Mouse (Mus musculus): ENCODE measurements around the gene Ercc2. TPM values are rescaled to one million over a fixed set of nuclear protein-coding genes. Genes with fewer than 3 reads are reported as not detected.

The Ercc2 gene
- polyA plus RNA-seq, 1 experiment: 41.4 TPM

GRCm38 (mm10) chr7:19369823-19370425, 11.9 kb upstream of the Ercc2 start:
- Histone ChIP-seq H3K4me3 (ENCODE audit: insufficient read depth, low read length) (peak overlapping the region; percentile 39), H3K27ac (ENCODE audit: insufficient read depth, low read length) (no peak overlapping the region), H3K4me1 (ENCODE audit: control insufficient read depth, insufficient read depth, low read length) (no peaks in the 10 kb centered on the region)
- TF ChIP-seq POLR2A (IDR thresholded peaks at IDR 0.05; ENCODE audit: extremely low read depth, insufficient read depth, low read length): peak; percentile 38; the same call in 1 of the 2 replicates
- TF ChIP-seq CTCF (IDR thresholded peaks at IDR 0.05; ENCODE audit: extremely low read depth, insufficient read depth, low read length): peak; percentile 65

GRCm38 (mm10) chr7:19373367-19373766, 8.4 kb upstream of the Ercc2 start:
- no peak for TF ChIP-seq CTCF (IDR thresholded peaks at IDR 0.05; ENCODE audit: extremely low read depth, insufficient read depth, low read length)
- TF ChIP-seq POLR2A (IDR thresholded peaks at IDR 0.05; ENCODE audit: extremely low read depth, insufficient read depth, low read length): no peak
- Histone ChIP-seq H3K27ac (ENCODE audit: insufficient read depth, low read length) (no peak overlapping the region), H3K4me3 (ENCODE audit: insufficient read depth, low read length) (no peak overlapping the region), H3K4me1 (ENCODE audit: control insufficient read depth, insufficient read depth, low read length) (no peaks in the 10 kb centered on the region)

GRCm38 (mm10) chr7:19375368-19375767, 6.4 kb upstream of the Ercc2 start:
- H3K4me1 ChIP-seq (ENCODE audit: control insufficient read depth, insufficient read depth, low read length): no peaks in the 10 kb centered on the region
- H3K27ac ChIP-seq (ENCODE audit: insufficient read depth, low read length): no peak overlapping the region
- TF ChIP-seq CTCF (IDR thresholded peaks at IDR 0.05; ENCODE audit: extremely low read depth, insufficient read depth, low read length) (no peak), POLR2A (IDR thresholded peaks at IDR 0.05; ENCODE audit: extremely low read depth, insufficient read depth, low read length) (no peak)
- H3K4me3 ChIP-seq (ENCODE audit: insufficient read depth, low read length): no peak overlapping the region

DNA sequence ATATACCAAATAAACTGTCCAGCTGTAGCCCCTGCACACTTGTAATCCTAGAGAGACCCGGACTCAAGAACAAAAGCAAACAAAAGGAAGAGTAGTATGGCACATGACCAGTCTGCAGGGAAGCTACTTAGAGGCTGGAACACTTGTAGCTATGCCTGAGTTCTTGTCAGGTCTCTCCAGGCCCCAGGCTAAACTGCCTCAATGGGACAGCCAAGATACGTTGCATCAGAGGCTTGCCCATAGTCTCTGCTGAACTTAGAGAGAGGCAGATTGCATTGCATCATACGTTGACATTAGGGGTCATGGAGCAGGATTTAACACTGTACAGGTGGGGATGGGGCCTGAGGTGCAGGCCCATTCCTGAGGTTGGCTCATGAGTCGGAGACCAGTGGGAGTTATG, 5.8 kb upstream of the Ercc2 start:
- Histone ChIP-seq H3K27ac (ENCODE audit: insufficient read depth, low read length) (no peak overlapping the region), H3K4me1 (ENCODE audit: control insufficient read depth, insufficient read depth, low read length) (no peaks in the 10 kb centered on the region), H3K4me3 (ENCODE audit: insufficient read depth, low read length) (no peak overlapping the region)
- TF ChIP-seq CTCF (IDR thresholded peaks at IDR 0.05; ENCODE audit: extremely low read depth, insufficient read depth, low read length) (no peak), POLR2A (IDR thresholded peaks at IDR 0.05; ENCODE audit: extremely low read depth, insufficient read depth, low read length) (no peak)

GRCm38 (mm10) chr7:19378049-19378448, 3.8 kb upstream of the Ercc2 start:
- TF ChIP-seq POLR2A (IDR thresholded peaks at IDR 0.05; ENCODE audit: extremely low read depth, insufficient read depth, low read length) (no peak), CTCF (IDR thresholded peaks at IDR 0.05; ENCODE audit: extremely low read depth, insufficient read depth, low read length) (no peak)
- Histone ChIP-seq H3K4me1 (ENCODE audit: control insufficient read depth, insufficient read depth, low read length) (no peaks in the 10 kb centered on the region), H3K4me3 (ENCODE audit: insufficient read depth, low read length) (no peak overlapping the region), H3K27ac (ENCODE audit: insufficient read depth, low read length) (no peak overlapping the region)

- Histone ChIP-seq H3K4me3 (ENCODE audit: insufficient read depth, low read length) (peak overlapping the region; percentile 94), H3K27ac (ENCODE audit: insufficient read depth, low read length) (no peak overlapping the region), H3K4me1 (ENCODE audit: control insufficient read depth, insufficient read depth, low read length) (peaks cover 4% of the 10 kb centered on the region)
- TF ChIP-seq POLR2A (IDR thresholded peaks at IDR 0.05; ENCODE audit: extremely low read depth, insufficient read depth, low read length) (0 out of 2 replicates have a peak, but pooled peaks have one; percentile 4), CTCF (IDR thresholded peaks at IDR 0.05; ENCODE audit: extremely low read depth, insufficient read depth, low read length) (no peak)
Measured at GRCm38 (mm10) chr7:19382166-19382541, 344 bp downstream of the Ercc2 start.

GRCm38 (mm10) chr7:19383708-19384107, 1.9 kb downstream of the Ercc2 start:
- TF ChIP-seq POLR2A (IDR thresholded peaks at IDR 0.05; ENCODE audit: extremely low read depth, insufficient read depth, low read length) (no peak), CTCF (IDR thresholded peaks at IDR 0.05; ENCODE audit: extremely low read depth, insufficient read depth, low read length) (no peak)
- H3K27ac ChIP-seq (ENCODE audit: insufficient read depth, low read length): no peak overlapping the region
- H3K4me3 ChIP-seq (ENCODE audit: insufficient read depth, low read length): no peak overlapping the region
- H3K4me1 ChIP-seq (ENCODE audit: control insufficient read depth, insufficient read depth, low read length): peaks cover 4% of the 10 kb centered on the region

DNA sequence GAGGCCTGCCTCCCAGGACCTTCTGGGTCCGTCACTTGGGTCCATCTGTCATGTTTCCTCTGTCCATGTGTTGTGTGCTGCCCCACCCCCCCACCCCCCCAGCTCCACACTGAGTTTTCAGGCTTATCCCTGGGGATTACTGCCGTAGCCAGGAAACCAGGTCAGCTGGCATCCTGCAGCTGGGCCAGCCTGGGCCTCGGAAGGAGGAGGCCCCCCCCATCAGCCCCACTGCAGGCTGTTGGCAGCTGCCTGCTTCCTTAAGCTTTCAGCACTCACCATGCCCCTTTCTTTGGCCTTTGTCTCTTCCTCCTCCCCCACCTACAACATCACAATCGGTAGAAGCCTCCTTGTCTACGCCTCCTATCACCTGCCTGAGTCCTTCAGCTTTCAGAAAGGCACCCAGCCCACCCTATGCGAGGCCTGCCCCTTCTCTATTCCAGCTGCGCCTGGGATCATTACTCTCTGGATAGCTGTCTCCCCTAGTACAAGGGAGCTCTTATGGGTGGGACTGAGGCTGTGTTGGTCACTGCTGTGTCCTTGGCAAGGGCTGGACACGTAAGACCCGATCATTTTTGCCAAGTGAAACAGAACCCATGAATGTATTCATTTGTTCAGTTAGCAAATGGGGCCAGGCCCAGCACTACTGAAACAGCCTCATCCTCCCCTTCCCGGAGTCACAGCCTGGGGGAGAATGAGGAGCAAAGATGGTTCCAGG, 7.0 kb downstream of the Ercc2 start:
- TF ChIP-seq POLR2A (IDR thresholded peaks at IDR 0.05; ENCODE audit: extremely low read depth, insufficient read depth, low read length) (no peak), CTCF (IDR thresholded peaks at IDR 0.05; ENCODE audit: extremely low read depth, insufficient read depth, low read length) (no peak)
- Histone ChIP-seq H3K4me1 (ENCODE audit: control insufficient read depth, insufficient read depth, low read length) (no peaks in the 10 kb centered on the region), H3K4me3 (ENCODE audit: insufficient read depth, low read length) (no peak overlapping the region), H3K27ac (ENCODE audit: insufficient read depth, low read length) (peak overlapping the region; percentile 72; the same call in 1 of the 2 replicates)

DNA sequence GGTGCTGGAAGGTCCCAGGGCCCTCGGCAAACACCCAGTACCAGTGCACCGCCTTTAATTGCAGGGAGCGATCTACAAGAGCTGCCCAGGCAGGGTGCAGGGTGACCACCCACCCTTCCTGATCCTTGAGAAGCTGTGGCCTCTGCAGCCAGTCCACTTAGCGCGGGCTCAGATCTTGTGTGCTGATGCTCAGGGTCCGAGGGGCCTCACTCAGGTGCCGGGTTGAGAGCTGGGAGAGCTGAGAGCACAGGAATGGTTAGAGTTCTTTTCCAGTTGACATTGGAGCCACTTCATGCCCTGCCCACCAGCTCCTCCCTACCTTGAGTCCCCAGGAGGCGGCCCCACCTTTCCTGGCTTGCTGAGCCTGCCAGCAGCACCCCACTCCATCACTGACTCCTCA, 12.7 kb downstream of the Ercc2 start:
- Histone ChIP-seq H3K27ac (ENCODE audit: insufficient read depth, low read length) (no peak overlapping the region), H3K4me1 (ENCODE audit: control insufficient read depth, insufficient read depth, low read length) (no peaks in the 10 kb centered on the region), H3K4me3 (ENCODE audit: insufficient read depth, low read length) (no peak overlapping the region)
- TF ChIP-seq POLR2A (IDR thresholded peaks at IDR 0.05; ENCODE audit: extremely low read depth, insufficient read depth, low read length): no peak
- no peak for TF ChIP-seq CTCF (IDR thresholded peaks at IDR 0.05; ENCODE audit: extremely low read depth, insufficient read depth, low read length)

Measured in cortical plate, adult 2 months (tissue).